Mouse (Mus musculus): ENCODE results near the gene Sowahb. TPM values are rescaled to one million over a fixed set of nuclear protein-coding genes. Genes with fewer than 3 reads are reported as not detected.

The Sowahb gene
- polyA plus RNA-seq (2016; fragmentation: Nextera tagmentation; extraction: Ambion mirVana): 0.73 and 1.2 TPM in 2 replicates

DNA sequence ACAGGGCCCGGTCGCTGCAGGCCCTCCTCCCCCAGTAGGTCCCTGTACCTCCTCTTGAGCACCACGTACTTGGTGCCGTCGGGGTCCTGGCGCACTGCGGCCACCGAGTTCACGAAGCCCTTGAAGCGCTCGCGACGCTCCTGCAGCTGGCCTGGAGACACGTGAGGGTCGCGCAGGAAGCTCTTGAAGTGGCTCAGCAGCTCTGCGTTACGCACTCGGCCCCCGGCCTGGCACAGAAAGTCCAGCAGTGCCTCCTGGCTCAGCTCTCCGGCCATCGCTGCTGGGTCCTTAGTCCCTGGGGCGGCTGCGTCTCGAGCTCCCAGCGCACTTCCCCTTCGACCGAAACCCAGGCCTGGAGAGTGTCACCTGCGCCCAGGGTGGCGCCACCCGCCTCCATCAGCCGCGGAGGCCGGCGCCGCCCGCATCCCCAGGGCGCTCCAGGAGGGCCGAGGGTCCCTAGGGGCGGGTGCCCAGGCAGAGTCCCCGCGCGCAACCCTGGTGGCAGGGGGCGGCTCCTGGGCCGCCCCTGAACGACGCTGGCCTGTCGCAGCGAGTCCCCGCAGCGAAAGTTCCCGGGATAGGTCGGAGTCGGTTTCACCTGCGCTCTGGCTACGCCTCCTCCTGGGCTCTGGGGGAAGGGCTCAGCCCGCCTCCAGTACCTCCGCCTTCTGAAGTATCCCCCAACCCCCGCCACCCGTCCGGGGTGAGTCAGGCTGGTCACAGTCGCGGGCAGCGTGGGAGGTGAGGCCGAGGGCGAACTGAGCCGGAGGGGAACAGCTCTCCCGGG is at the start of gene Sowahb:
TSS of gene Sowahb (minus strand) at position 439 of the 787 bp plus-strand sequence.
- peaks cover 40% of the 10 kb centered on the region for H3K4me1 ChIP-seq
- DNase-seq (ENCODE audit: low spot score): peak; percentile 79
- WGBS: under 1% methylated on average over 68 of the region's 68 CpGs
- peaks cover 82% of the 10 kb centered on the region for H3K27me3 ChIP-seq (ENCODE audit: insufficient read depth, poor library complexity, severe bottlenecking)
- H3K36me3 ChIP-seq: no peaks in the 10 kb centered on the region
- no peaks in the 10 kb centered on the region for H3K9me3 ChIP-seq
- H3K27ac ChIP-seq: peak within 1 kb of the TSS; percentile 56
- H3K4me3 ChIP-seq: peak within 1 kb of the TSS; percentile 71

DNA sequence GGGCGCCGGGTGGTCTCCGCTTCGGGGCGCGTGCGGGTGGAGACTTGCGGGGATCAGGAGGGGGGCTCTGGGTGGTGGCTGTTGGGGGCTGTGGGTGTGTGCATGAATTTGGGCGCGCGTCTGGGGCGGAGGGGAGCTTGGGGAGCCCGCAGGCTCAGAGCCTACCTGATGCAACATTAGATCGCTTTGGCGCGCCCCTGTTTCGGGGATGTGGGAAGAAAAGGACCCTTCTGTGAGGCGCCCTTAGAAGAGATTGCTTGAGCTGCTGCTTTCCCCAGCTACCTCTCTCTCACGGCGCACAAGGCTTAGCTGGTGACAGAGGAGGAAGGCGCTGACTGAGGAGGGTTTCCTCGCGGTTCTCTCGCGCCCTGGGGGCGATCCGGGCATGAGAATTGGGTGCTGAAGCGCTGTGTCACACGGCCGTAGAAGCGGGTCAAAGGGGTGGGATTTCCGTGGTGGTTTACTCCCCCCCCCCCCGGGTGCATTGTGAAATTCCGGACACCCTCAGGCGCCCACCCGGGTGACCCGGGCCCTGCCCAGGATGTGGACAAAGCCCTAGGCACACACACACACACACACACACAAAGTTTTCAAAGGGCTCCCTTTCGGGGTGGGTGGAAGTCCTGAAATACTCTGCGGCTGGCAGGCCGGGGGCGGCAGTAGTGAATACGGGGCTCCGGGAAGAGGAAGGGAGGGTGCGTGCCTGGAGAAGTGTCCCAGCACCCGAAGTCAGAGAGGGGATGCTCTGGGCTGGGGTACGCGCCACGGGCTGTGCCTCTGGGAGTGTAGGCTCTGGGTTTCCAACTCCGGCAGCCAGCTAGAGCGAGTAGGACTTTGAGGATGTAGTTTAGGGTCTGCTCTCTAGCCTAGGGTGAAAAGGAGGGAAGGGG is 49.1 kb upstream of the Sowahb start:
- DNase-seq (ENCODE audit: low spot score): peak; percentile 85
- peak overlapping the region; percentile 98 for H3K27ac ChIP-seq
- H3K4me3 ChIP-seq: peak overlapping the region; percentile 98
- no peaks in the 10 kb centered on the region for H3K9me3 ChIP-seq
- no peaks in the 10 kb centered on the region for H3K36me3 ChIP-seq
- under 1% methylated on average over 50 of the region's 50 CpGs for WGBS
- H3K4me1 ChIP-seq: peaks cover 63% of the 10 kb centered on the region
- H3K27me3 ChIP-seq (ENCODE audit: insufficient read depth, poor library complexity, severe bottlenecking): no peaks in the 10 kb centered on the region

DNA sequence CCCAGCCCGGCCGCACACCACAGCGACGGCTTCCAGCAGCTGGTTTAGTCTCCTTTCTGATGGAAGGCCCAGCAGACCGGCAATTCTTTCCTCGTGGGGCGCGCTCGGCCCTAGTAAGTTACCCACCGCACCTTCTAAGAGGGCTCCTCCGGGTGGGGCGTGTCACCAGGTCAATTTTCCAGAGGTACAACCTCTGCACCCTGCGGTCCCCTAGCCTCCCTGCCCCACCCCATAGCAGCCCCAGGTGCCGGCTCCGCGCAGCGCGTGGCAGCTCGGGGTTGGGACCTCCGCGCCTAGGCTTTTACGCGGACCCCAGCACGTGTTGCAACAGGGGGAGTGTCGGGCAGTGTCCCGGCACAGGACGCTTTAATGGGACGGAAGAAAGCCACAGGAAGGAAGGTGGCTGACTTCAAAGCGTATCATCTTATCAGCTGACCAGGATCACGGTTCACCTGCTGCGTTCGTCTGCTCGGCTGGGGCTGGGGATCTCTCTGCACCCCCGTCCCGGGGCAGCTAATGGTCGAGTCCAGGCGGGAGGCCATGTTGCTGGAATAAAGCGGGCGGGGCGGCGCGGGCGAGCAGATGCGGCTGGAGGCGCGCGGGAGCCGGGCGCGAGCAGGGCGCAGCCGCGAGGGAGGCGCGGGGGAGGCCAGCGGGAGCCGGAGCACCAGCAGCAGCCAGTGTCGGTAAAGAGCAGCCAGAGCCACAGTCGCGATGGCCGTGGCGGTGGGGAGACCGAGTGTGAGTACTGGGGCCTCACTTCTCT is 48.2 kb upstream of the Sowahb start, which contains the start of gene Sept11:
TSS of gene Sept11 (plus strand) at position 581 of the 766 bp plus-strand sequence.
- Histone ChIP-seq H3K36me3 (no peaks in the 10 kb centered on the region), H3K27ac (peak within 1 kb of the TSS; percentile 98), H3K27me3 (ENCODE audit: insufficient read depth, poor library complexity, severe bottlenecking) (no peaks in the 10 kb centered on the region), H3K9me3 (no peaks in the 10 kb centered on the region), H3K4me1 (peaks cover 55% of the 10 kb centered on the region), H3K4me3 (peak within 1 kb of the TSS; percentile 98)
- DNase-seq (ENCODE audit: low spot score): peak; percentile 95
- under 1% methylated on average over 63 of the region's 63 CpGs for WGBS

DNA sequence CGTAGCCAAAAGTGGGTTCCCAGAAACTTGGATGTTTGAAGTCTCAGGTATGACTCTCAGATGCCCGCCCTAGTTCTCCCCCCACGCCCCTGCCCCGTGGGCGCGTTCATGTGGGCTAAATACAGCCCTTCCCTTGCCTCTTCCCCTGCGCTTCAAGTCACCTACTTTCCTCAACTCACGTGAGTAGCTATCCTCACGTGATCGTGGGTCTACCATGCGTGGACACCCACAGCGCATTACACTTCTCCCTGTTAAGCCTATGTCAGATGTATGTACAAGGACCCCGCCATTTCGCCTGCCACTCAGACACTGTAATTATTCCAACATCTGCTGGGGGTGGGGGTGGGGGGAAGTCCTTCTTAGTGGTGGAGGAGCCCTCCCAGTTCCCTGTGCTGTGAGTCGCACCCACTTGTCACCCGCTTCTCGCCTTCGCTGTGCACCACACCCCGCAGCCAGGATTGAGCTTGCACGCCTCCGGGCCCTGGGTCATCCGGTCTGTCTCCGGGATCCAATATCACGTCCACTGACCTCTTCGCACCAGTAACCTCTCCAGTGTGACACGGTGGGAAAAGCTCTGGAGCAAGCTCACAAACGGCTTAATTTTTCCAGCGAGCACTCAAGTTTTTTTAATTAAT is 47.4 kb upstream of the Sowahb start:
- Histone ChIP-seq H3K4me1 (peaks cover 48% of the 10 kb centered on the region), H3K36me3 (no peaks in the 10 kb centered on the region), H3K27ac (peak overlapping the region; percentile 98), H3K4me3 (peak overlapping the region; percentile 98), H3K9me3 (no peaks in the 10 kb centered on the region), H3K27me3 (ENCODE audit: insufficient read depth, poor library complexity, severe bottlenecking) (no peaks in the 10 kb centered on the region)
- no peak for DNase-seq (ENCODE audit: low spot score)
- 5% methylated on average over 28 of the region's 28 CpGs for WGBS

DNA sequence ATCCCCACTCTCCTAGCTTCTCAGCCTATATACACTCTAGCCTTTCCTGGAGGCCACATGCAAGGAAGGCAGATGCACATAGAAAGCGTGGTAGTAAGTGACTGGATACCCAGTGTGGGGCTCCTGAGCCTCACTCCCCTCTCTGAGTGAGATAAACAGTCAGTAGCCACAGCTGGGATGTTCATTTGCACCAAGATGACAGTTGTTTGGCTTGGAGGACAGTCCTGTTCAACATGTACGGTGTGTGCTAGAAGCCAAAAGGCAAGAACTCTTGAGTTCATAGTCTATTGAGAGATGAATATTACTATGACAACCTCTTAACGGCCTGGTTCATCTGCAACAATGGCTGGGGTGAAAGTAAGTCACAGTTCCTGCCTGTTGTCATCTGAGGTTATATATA is 46.4 kb upstream of the Sowahb start:
- H3K4me3 ChIP-seq: peak overlapping the region; percentile 98
- no peak overlapping the region for H3K27ac ChIP-seq
- DNase-seq (ENCODE audit: low spot score): no peak
- peaks cover 38% of the 10 kb centered on the region for H3K4me1 ChIP-seq
- H3K36me3 ChIP-seq: no peaks in the 10 kb centered on the region
- 70% methylated on average over 3 of the region's 3 CpGs for WGBS
- H3K9me3 ChIP-seq: no peaks in the 10 kb centered on the region
- H3K27me3 ChIP-seq (ENCODE audit: insufficient read depth, poor library complexity, severe bottlenecking): no peaks in the 10 kb centered on the region

DNA sequence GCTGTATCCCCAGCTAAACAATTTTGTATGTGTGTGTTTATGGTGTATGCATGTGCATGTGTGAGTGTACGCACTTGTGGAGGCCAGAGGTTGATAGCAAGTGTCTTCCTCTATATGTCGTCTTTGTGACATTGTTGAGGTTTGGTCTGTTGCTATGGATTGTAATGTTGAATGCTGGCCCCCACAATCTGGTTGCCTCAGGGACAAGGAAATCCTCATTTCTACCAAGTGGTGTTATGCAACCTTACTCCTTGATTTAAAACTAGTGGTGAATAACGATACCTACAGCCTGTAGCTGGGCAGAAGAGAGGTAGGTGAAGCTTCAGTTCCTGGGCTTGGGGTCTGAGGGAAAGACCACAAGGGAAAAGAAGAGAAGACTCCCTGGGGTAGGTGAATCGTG is 41.1 kb upstream of the Sowahb start:
- no peak for DNase-seq (ENCODE audit: low spot score)
- Histone ChIP-seq H3K36me3 (no peaks in the 10 kb centered on the region), H3K9me3 (no peaks in the 10 kb centered on the region), H3K27me3 (ENCODE audit: insufficient read depth, poor library complexity, severe bottlenecking) (no peaks in the 10 kb centered on the region), H3K4me3 (no peak overlapping the region), H3K27ac (no peak overlapping the region), H3K4me1 (peaks cover under 1% of the 10 kb centered on the region; the same call in 1 of the 2 replicates)
- WGBS: 79% methylated on average over 4 of the region's 4 CpGs

DNA sequence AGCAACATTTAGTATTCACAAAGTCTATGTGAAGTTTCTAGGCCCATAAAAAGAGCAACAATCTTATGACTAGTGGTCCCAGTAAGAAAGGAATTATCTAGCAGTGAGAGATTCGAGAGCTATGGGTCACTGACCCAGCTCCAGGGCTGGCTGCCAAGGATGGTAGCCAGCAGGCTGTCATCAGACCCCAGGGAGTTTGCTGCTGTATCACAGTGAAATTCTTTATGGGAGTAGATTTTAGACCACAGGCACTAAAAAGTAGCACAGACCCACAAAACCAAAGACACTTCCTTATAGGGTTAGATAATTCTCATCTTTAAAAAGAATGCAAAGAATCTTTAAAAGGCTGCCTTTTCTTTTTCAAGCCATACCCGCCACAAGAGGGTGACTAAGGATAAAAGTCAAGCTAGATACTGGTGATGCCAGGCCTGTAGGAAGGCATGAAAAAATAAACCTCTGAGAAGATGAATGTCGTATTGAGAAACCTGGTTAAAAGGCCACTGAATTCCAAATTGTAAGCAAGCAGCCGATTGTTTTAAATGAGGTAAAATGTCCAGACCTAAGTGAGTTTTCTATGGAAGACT is 40.3 kb upstream of the Sowahb start:
- Histone ChIP-seq H3K4me1 (peaks cover 5% of the 10 kb centered on the region; the same call in 1 of the 2 replicates), H3K36me3 (no peaks in the 10 kb centered on the region), H3K4me3 (no peak overlapping the region), H3K9me3 (no peaks in the 10 kb centered on the region), H3K27ac (no peak overlapping the region), H3K27me3 (ENCODE audit: insufficient read depth, poor library complexity, severe bottlenecking) (no peaks in the 10 kb centered on the region)
- DNase-seq (ENCODE audit: low spot score): no peak
- 52% methylated on average over 4 of the region's 4 CpGs for WGBS

DNA sequence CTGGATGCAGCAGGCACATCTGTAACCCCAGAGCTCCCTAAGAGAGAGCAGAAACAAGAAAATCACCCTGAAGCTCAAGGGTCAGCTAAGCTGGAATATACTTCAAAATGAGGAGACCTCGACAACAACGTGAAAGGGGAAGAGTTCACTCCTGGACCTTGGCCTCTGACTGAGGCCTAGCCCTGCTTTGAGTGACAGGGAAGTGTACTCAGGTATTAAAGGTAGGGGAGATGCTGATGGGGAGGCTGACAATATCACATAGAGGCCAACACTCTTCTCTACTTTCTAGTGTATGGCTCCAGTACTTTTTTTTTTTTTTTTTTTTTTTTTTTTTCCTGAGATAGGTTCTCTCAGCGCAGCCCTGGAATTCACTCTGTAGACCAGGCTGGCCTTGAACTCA is 34.8 kb upstream of the Sowahb start:
- peaks cover 5% of the 10 kb centered on the region; the same call in 1 of the 2 replicates for H3K4me1 ChIP-seq
- H3K27me3 ChIP-seq (ENCODE audit: insufficient read depth, poor library complexity, severe bottlenecking): no peaks in the 10 kb centered on the region
- H3K27ac ChIP-seq: no peak overlapping the region
- H3K36me3 ChIP-seq: no peaks in the 10 kb centered on the region
- 87% methylated on average over 3 of the region's 3 CpGs for WGBS
- DNase-seq (ENCODE audit: low spot score): no peak
- H3K9me3 ChIP-seq: no peaks in the 10 kb centered on the region
- H3K4me3 ChIP-seq: no peak overlapping the region

DNA sequence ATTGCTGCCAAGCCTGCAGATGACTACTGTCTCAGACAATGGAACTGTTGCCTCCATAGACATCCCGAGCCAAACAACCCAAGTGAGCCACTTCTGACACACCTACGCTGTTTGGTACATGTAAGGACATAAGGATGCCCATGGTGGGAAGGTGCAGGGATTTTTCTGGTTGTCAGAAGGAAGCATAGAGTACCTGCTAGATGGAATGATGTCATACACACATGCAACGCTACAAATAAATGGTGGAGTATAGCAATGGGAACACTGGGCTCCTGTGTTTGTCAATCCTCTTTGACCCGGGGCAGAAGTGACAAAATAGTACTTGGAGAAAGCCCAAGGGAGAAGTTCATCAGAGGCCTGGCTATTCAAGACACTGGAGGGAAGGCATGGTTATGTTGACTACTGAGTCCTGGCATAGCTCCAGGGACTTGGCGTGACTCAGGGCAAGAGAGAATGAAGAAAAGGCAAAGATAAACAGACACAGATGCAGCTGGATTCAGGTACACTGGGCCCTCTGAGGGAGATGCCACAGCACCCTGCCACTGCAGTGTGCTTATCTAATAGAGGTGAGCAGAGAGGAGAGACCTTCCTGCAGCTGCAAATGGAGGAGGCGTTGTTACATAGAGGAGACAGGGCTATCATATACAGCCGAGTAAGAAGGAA is 33.0 kb upstream of the Sowahb start:
- no peak for DNase-seq (ENCODE audit: low spot score)
- no peaks in the 10 kb centered on the region for H3K36me3 ChIP-seq
- no peaks in the 10 kb centered on the region for H3K9me3 ChIP-seq
- WGBS: 79% methylated on average over 7 of the region's 7 CpGs
- H3K4me1 ChIP-seq: peaks cover 5% of the 10 kb centered on the region; the same call in 1 of the 2 replicates
- no peak overlapping the region for H3K4me3 ChIP-seq
- H3K27ac ChIP-seq: no peak overlapping the region
- no peaks in the 10 kb centered on the region for H3K27me3 ChIP-seq (ENCODE audit: insufficient read depth, poor library complexity, severe bottlenecking)

DNA sequence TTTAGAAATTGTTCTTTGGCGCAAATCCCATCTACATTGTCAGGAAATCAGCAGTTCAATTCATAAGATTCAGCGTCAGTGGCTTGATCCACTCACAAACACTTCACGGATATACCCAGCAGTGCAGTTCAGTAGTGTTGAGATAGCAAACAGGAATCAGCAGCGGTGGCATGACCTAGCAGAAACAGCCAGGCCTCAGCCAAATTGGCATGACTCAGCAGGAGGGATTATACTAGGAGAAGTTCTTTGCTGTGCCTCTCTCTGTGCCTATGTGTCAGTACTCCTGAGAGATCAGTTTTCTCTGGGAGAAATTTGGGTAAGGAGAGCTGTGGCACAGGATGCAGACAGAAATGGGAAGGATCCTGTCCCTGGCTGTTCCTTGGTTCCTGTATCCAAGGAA is 16.0 kb upstream of the Sowahb start:
- Histone ChIP-seq H3K36me3 (no peaks in the 10 kb centered on the region), H3K4me1 (no peaks in the 10 kb centered on the region), H3K27ac (no peak overlapping the region), H3K4me3 (no peak overlapping the region), H3K9me3 (no peaks in the 10 kb centered on the region), H3K27me3 (ENCODE audit: insufficient read depth, poor library complexity, severe bottlenecking) (no peaks in the 10 kb centered on the region)
- 78% methylated on average over 4 of the region's 4 CpGs for WGBS
- no peak for DNase-seq (ENCODE audit: low spot score)

DNA sequence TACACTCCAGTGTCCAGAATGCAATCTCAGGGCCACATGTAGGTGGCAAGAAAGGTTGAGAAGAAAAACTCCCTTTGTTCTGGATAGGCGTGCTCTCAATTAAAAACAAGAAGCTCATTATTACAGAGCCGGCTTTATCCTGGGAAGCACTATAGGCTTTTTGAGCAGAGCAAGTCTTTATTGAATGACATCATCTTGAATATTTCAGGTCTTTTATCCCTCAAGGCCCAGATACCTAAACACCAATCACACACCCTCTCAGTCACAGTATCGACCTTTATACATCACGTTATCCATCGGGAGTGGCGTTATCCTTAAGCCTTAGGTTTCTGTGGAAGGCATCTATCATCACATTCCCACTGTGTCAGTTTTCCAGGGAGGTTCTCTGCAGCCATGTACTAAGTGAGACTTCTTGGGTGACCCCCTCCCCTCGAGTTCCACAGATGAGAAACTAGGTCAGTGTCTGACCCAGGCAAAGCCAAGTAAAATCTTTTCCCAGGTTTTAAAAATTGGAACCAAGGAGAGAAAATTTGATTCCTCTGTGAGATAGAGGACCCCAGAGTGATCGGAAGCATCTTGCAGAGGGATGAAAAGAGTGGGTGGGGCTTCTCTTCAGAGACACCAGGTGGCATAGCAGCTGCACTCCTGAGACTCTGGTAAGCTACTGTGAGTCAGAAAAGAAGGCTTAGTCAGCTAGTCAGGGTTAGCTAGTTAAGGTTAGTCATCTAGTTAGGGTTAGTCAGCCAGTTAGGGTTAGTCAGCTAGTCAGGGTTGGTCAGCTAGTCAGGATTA is 9.0 kb upstream of the Sowahb start:
- Histone ChIP-seq H3K4me1 (no peaks in the 10 kb centered on the region), H3K36me3 (no peaks in the 10 kb centered on the region), H3K27ac (no peak overlapping the region), H3K4me3 (no peak overlapping the region), H3K9me3 (no peaks in the 10 kb centered on the region), H3K27me3 (ENCODE audit: insufficient read depth, poor library complexity, severe bottlenecking) (peaks cover 15% of the 10 kb centered on the region)
- DNase-seq (ENCODE audit: low spot score): no peak
- 37% methylated on average over 8 of the region's 8 CpGs for WGBS

All from heart, embryonic 10.5 days (tissue).